Mouse (Mus musculus): ENCODE results near the gene Hist1h2ab. TPM values are rescaled to one million over a fixed set of nuclear protein-coding genes. Genes with fewer than 3 reads are reported as not detected.
A peak's percentile ranks its signal among the peaks of the same experiment; 100 is the strongest.
"Not testable (repeated sequence)": the region's sequence is repeated elsewhere in the genome, so short reads cannot be mapped to it uniquely, and the experiment has no call there.

The Hist1h2ab gene
- polyA plus RNA-seq, 1 experiment, result 40.3 TPM

DNA sequence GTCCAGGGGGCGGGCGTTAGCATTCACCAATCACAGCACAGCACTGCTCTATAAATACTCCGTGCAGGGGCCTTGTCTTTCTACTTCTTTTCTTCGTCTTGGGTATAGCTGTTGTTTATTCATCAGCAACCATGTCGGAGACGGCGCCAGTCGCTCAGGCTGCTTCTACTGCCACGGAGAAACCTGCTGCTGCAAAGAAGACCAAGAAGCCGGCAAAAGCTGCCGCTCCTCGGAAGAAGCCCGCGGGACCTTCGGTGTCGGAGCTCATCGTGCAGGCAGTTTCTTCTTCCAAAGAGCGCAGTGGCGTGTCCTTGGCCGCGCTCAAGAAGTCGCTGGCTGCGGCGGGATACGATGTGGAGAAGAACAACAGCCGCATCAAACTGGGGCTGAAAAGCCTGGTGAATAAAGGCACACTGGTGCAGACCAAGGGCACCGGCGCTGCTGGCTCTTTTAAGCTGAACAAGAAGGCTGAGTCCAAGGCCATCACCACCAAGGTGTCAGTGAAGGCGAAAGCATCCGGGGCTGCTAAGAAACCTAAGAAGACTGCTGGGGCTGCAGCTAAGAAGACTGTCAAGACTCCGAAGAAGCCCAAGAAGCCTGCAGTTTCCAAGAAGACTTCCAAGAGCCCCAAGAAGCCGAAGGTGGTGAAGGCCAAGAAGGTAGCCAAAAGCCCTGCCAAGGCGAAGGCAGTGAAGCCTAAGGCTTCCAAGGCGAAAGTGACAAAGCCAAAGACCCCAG lies 12.8 kb downstream of the Hist1h2ab start, which contains the start of gene Hist1h1a:
Gene Hist1h1a (plus strand): TSS at position 81 of the 738 bp plus-strand sequence.
- peak within 1 kb of the TSS; percentile 67 for H3K4me3 ChIP-seq (ENCODE audit: extremely low read depth, insufficient read depth, insufficient read length)
- DNase-seq (ENCODE audit: low read depth in 1 of 2, low spot score in 2 of 2), result peak; percentile 80 to 81
- H3K27ac ChIP-seq (ENCODE audit: insufficient read depth, low read length), result peak within 1 kb of the TSS; percentile 79
- peak; percentile 66 for TF ChIP-seq POLR2A (IDR thresholded peaks at IDR 0.05; ENCODE audit: low read depth, low read length)
- no peak for TF ChIP-seq CTCF (IDR thresholded peaks at IDR 0.05; ENCODE audit: extremely low read depth, insufficient read depth, insufficient read length, insufficient replicate concordance)
- H3K4me1 ChIP-seq (ENCODE audit: control insufficient read depth, insufficient read depth, insufficient read length), result no peaks in the 10 kb centered on the region; the same call in 1 of the 2 replicates
- H3K36me3 ChIP-seq (ENCODE audit: control insufficient read depth, insufficient read depth, low read length), result no peaks in the 10 kb centered on the region
- H3K27me3 ChIP-seq (ENCODE audit: control insufficient read depth, insufficient read depth, low read length), result no peaks in the 10 kb centered on the region
- WGBS, result 3% methylated on average over 34 of the region's 34 CpGs

DNA sequence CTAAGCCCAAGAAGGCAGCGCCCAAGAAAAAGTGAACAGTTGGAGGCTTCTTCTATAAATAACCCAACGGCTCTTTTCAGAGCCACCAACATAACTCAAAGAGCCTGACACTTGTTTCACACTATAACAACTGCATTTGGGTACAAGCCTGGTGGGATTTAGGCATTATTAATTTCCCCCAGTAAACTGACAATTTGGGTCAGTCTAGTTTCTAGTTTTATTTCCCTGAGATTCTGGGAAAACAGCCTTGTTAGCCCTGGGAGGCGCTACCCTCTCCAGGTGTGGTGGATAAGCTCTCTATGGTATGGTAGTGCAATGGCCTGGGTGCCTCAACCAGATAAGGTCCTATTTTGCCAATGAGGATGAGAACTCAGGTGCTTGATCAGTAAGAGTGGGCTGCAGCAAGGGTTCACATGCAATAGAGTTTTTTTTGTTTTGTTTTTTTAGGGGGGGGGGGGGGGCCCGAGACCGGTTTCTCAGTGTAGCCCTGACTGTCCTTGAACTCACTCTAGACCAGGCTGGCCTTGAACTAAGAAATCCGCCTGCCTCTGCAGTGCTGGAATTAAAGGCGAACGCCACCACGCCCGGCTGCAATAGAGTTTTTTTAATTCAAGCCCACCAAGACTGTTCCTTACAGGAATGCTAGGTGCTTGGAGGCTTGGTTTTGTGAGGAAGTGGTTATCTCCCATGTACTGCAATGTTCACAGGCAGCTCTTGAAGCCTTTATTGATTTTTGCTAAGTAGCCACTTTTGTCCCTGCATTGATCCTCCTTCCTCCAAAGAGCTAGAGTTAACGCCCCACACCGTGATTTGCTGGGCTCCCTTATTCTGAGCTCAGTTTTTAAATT lies 13.6 kb downstream of the Hist1h2ab start:
- WGBS, result 51% methylated on average over 12 of the region's 12 CpGs
- Histone ChIP-seq H3K4me1 (ENCODE audit: control insufficient read depth, insufficient read depth, insufficient read length) (no peaks in the 10 kb centered on the region; the same call in 1 of the 2 replicates), H3K27ac (ENCODE audit: insufficient read depth, low read length) (peak overlapping the region; percentile 78), H3K36me3 (ENCODE audit: control insufficient read depth, insufficient read depth, low read length) (no peaks in the 10 kb centered on the region), H3K27me3 (ENCODE audit: control insufficient read depth, insufficient read depth, low read length) (no peaks in the 10 kb centered on the region), H3K4me3 (ENCODE audit: extremely low read depth, insufficient read depth, insufficient read length) (peak overlapping the region; percentile 67; the same call in 1 of the 2 replicates)
- no peak for TF ChIP-seq POLR2A (IDR thresholded peaks at IDR 0.05; ENCODE audit: low read depth, low read length)
- TF ChIP-seq CTCF (IDR thresholded peaks at IDR 0.05; ENCODE audit: extremely low read depth, insufficient read depth, insufficient read length, insufficient replicate concordance), result no peak
- no peak for DNase-seq (ENCODE audit: low read depth in 1 of 2, low spot score in 2 of 2)

DNA sequence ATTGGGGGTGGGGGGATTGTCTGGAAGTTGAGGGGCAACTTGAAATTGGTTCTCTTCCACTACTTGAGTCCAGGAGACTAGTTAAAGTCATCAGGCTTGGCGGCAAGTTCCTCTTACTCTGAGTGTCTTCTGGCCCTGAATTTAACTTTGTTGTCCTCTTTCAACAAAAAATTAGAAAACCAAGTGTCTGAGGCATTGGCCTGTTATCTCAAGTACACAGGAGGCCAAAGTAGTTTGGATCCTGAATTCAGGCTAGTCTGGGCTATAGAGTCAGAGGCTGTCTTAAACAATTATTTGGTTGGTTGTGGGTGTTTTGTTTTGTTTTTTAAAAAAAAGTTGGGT lies 14.2 kb downstream of the Hist1h2ab start:
- Histone ChIP-seq H3K4me3 (ENCODE audit: extremely low read depth, insufficient read depth, insufficient read length) (no peak overlapping the region), H3K27me3 (ENCODE audit: control insufficient read depth, insufficient read depth, low read length) (no peaks in the 10 kb centered on the region), H3K27ac (ENCODE audit: insufficient read depth, low read length) (no peak overlapping the region), H3K36me3 (ENCODE audit: control insufficient read depth, insufficient read depth, low read length) (no peaks in the 10 kb centered on the region), H3K4me1 (ENCODE audit: control insufficient read depth, insufficient read depth, insufficient read length) (no peaks in the 10 kb centered on the region; the same call in 1 of the 2 replicates)
- 69% methylated on average over 1 of the region's 1 CpGs for WGBS
- no peak for TF ChIP-seq POLR2A (IDR thresholded peaks at IDR 0.05; ENCODE audit: low read depth, low read length)
- no peak for TF ChIP-seq CTCF (IDR thresholded peaks at IDR 0.05; ENCODE audit: extremely low read depth, insufficient read depth, insufficient read length, insufficient replicate concordance)
- no peak for DNase-seq (ENCODE audit: low read depth in 1 of 2, low spot score in 2 of 2)

DNA sequence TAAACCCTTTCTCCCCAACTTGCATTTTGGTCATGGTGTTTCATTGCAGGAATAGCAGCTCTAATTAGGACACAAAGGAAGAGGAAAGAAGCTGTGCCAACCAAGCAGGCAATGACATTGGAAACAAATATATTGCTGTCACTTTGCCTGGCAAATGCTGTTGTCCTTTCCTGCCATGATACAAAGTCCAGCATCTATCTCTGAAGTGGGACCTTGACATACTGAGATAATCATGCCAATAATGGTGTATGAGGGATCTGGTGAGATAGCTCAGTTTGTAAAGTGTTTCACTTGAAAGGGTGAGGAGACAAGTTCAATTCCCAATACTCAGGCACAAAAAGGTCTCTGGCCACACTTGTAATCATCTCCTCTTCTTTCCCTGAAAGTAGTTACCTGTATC lies 15.8 kb downstream of the Hist1h2ab start:
- H3K27ac ChIP-seq (ENCODE audit: insufficient read depth, low read length), result no peak overlapping the region
- H3K4me1 ChIP-seq (ENCODE audit: control insufficient read depth, insufficient read depth, insufficient read length), result no peaks in the 10 kb centered on the region; the same call in 1 of the 2 replicates
- DNase-seq (ENCODE audit: low read depth in 1 of 2, low spot score in 2 of 2), result no peak
- no peak overlapping the region for H3K4me3 ChIP-seq (ENCODE audit: extremely low read depth, insufficient read depth, insufficient read length)
- H3K27me3 ChIP-seq (ENCODE audit: control insufficient read depth, insufficient read depth, low read length), result no peaks in the 10 kb centered on the region
- H3K36me3 ChIP-seq (ENCODE audit: control insufficient read depth, insufficient read depth, low read length), result no peaks in the 10 kb centered on the region
- TF ChIP-seq CTCF (IDR thresholded peaks at IDR 0.05; ENCODE audit: extremely low read depth, insufficient read depth, insufficient read length, insufficient replicate concordance) (no peak), POLR2A (IDR thresholded peaks at IDR 0.05; ENCODE audit: low read depth, low read length) (no peak)

DNA sequence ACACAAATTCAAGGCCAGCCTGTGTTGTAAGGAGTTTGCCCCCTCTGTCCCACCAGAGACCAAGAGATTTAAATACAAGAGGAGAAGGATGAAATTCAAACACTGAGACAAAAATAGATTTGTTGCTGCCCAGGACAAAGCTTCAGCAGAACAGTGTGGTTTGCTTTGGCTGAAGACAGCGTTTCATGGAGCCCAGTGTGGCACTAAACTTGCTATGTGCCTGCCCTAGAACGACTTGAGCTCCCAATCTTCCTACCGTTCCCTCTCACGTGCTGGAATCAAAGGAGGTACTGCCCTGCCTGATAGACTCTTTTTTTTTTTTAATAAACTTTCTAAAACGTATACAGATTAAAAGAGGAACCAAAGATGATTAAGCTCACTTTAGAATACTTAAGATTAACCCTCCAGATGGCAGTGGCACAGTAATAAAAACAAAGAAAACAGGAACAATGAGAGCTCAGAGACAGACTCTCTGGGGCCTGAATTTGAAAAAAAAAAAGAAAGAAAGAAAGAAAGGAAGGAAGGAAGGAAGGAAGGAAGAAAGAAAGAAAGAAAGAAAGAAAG lies 18.0 kb downstream of the Hist1h2ab start:
- Histone ChIP-seq H3K4me3 (ENCODE audit: extremely low read depth, insufficient read depth, insufficient read length) (no peak overlapping the region), H3K27me3 (ENCODE audit: control insufficient read depth, insufficient read depth, low read length) (no peaks in the 10 kb centered on the region), H3K4me1 (ENCODE audit: control insufficient read depth, insufficient read depth, insufficient read length) (no peaks in the 10 kb centered on the region; the same call in 1 of the 2 replicates), H3K27ac (ENCODE audit: insufficient read depth, low read length) (no peak overlapping the region), H3K36me3 (ENCODE audit: control insufficient read depth, insufficient read depth, low read length) (no peaks in the 10 kb centered on the region)
- DNase-seq (ENCODE audit: low read depth in 1 of 2, low spot score in 2 of 2), result no peak
- 5% methylated on average over 5 of the region's 5 CpGs for WGBS
- no peak for TF ChIP-seq CTCF (IDR thresholded peaks at IDR 0.05; ENCODE audit: extremely low read depth, insufficient read depth, insufficient read length, insufficient replicate concordance)
- TF ChIP-seq POLR2A (IDR thresholded peaks at IDR 0.05; ENCODE audit: low read depth, low read length), result no peak

DNA sequence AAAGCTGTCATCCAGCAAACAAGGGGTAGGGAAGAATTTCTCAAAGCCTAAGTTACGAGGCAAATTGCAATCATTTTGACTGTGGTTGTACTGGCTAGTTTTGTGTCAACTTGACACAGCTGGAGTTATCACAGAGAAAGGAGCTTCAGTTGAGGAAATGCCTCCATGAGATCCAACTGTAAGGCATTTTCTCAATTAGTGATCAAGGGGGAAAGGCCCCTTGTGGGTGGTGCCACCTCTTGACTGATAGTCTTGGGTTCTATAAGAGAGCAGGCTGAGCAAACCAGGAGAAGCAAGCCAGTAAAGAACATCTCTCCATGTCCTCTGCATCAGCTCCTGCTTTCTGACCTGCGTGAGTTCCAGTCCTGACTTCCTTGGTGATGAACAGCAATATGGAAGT lies 18.7 kb downstream of the Hist1h2ab start, which contains the start of gene Trim38:
Gene Trim38 (plus strand): TSS at position 301 of the 400 bp plus-strand sequence.
- 86% methylated on average over 2 of the region's 2 CpGs for WGBS
- not testable (repeated sequence) for H3K27me3 ChIP-seq (ENCODE audit: control insufficient read depth, insufficient read depth, low read length); H3K36me3 ChIP-seq (ENCODE audit: control insufficient read depth, insufficient read depth, low read length); H3K4me3 ChIP-seq (ENCODE audit: extremely low read depth, insufficient read depth, insufficient read length); H3K4me1 ChIP-seq (ENCODE audit: control insufficient read depth, insufficient read depth, insufficient read length); H3K27ac ChIP-seq (ENCODE audit: insufficient read depth, low read length); DNase-seq (ENCODE audit: low read depth in 1 of 2, low spot score in 2 of 2)
